Mouse (Mus musculus) right cerebral cortex, postnatal 10 days (tissue): ENCODE data around the gene Glis3.

Source experiments
- DNase-seq, 2 experiments: peaks; one replicate each; pipeline ENCODE4 v3.0.0; 2021; ENCODE audit warnings: low spot score in 2 of 2

Glis3 gene

GRCm38 (mm10) chr19:28679776-28680391 is at the start of gene Glis3:
TSS of gene Glis3 (minus strand) at chr19:28680077.
- peak; percentile 60 to 68 for DNase-seq

GRCm38 (mm10) chr19:28726161-28726880 is 46.4 kb upstream of the Glis3 start:
- DNase-seq, result peak; percentile 73 to 79

- DNase-seq, result no peak
These were observed 44.8 kb upstream of the Glis3 start for GRCm38 (mm10) chr19:28724641-28725040.

- no peak for DNase-seq
These were observed 42.7 kb upstream of the Glis3 start for GRCm38 (mm10) chr19:28722626-28723025.

GRCm38 (mm10) chr19:28721834-28722233 is 42.0 kb upstream of the Glis3 start:
- DNase-seq, result no peak

GRCm38 (mm10) chr19:28720016-28720415 is 40.1 kb upstream of the Glis3 start:
- no peak for DNase-seq

GRCm38 (mm10) chr19:28714674-28715073 is 34.8 kb upstream of the Glis3 start:
- DNase-seq, result no peak

GRCm38 (mm10) chr19:28697718-28698117 is 17.8 kb upstream of the Glis3 start:
- DNase-seq, result no peak

- no peak for DNase-seq
These were observed 6.5 kb upstream of the Glis3 start for GRCm38 (mm10) chr19:28686398-28686797.

- DNase-seq, result peak in 1 of 2 experiments; percentile 27
These were observed 5.6 kb upstream of the Glis3 start for GRCm38 (mm10) chr19:28685484-28685883.

GRCm38 (mm10) chr19:28684347-28684746 is 4.5 kb upstream of the Glis3 start:
- no peak for DNase-seq

- no peak for DNase-seq
These were observed 3.5 kb upstream of the Glis3 start for GRCm38 (mm10) chr19:28683346-28683745.

- DNase-seq, result no peak
These were observed 544 bp downstream of the Glis3 start for GRCm38 (mm10) chr19:28679291-28679775.

GRCm38 (mm10) chr19:28678646-28679270 is 1.1 kb downstream of the Glis3 start:
- no peak for DNase-seq

- DNase-seq, result peak; percentile 32
These were observed 2.0 kb downstream of the Glis3 start for GRCm38 (mm10) chr19:28677728-28678438.

- no peak for DNase-seq
These were observed 2.7 kb downstream of the Glis3 start for GRCm38 (mm10) chr19:28677045-28677727.

- DNase-seq, result no peak
These were observed 16.1 kb downstream of the Glis3 start for GRCm38 (mm10) chr19:28663781-28664180.

GRCm38 (mm10) chr19:28663148-28663547 is 16.7 kb downstream of the Glis3 start:
- no peak for DNase-seq

GRCm38 (mm10) chr19:28662474-28662873 is 17.4 kb downstream of the Glis3 start:
- no peak for DNase-seq

GRCm38 (mm10) chr19:28660912-28661311 is 19.0 kb downstream of the Glis3 start:
- no peak for DNase-seq

- no peak for DNase-seq
These were observed 22.1 kb downstream of the Glis3 start for GRCm38 (mm10) chr19:28657686-28658195.
